Mouse (Mus musculus) lung, adult 2 months (tissue): ENCODE data around the gene Sidt2. TPM values are rescaled to one million over a fixed set of nuclear protein-coding genes. Genes with fewer than 3 reads are reported as not detected.

ENCODE experiments used
- DNase-seq: peaks from one replicate; pipeline ENCODE4 v3.0.0; 2022
- H3K4me1 ChIP-seq: fragments of 200-500 bp; 2 replicates; pipeline ENCODE4 v1.6.1; 2011; ENCODE audit warnings: low read length; ENCODE audit not compliant: control insufficient read depth, insufficient read depth
- H3K4me3 ChIP-seq: fragments of 200-500 bp; replicated peaks from 2 replicates; pipeline ENCODE3; 2011; ENCODE audit warnings: low read depth, mild to moderate bottlenecking, control low read depth, low read length; ENCODE audit errors: extremely low read depth
- CTCF ChIP-seq: fragments of 200-500 bp; IDR thresholded peaks from 2 replicates; pipeline ENCODE4 v1.5.1; 2011; ENCODE audit warnings: mild to moderate bottlenecking, low read length, control low read depth; ENCODE audit not compliant: insufficient read depth
- POLR2A ChIP-seq: fragments of 200-500 bp; IDR thresholded peaks from 2 replicates; pipeline ENCODE4 v1.6.1; 2011; ENCODE audit warnings: low read depth, mild to moderate bottlenecking, control low read depth, low read length, borderline replicate concordance; ENCODE audit errors: extremely low read depth
- WGBS: fragments of 180-500 bp; shearing (Covaris S2); methylation state at CpG from one replicate; pipeline ENCODE4 v1.1.7; 2018; 5-methylcytosine and 5-hydroxymethylcytosine counted together
- polyA plus RNA-seq: library from polyadenylated mRNA; depleted of rRNA; stranded (reverse); fragments of >200 nt; gene quantifications from 2 replicates; pipeline ENCODE4 v1.2.3, GENCODE M21; 2012; rRNA removed

Sidt2 gene
- polyA plus RNA-seq, result 357 and 550 TPM in 2 replicates

- Histone ChIP-seq H3K4me1 (peaks cover 10% of the 10 kb centered on the region), H3K4me3 (peak within 1 kb of the TSS; percentile 75)
- DNase-seq, result peak; percentile 88
- WGBS, result under 1% methylated on average over 48 of the region's 48 CpGs
- no peak for TF ChIP-seq CTCF
- TF ChIP-seq POLR2A, result no peak; the same call in none of the 2 replicates
Observed at GRCm38 (mm10) chr9:45955107-45955963, at the start of gene Sidt2. TSS of gene Sidt2 (minus strand) at chr9:45955258.

GRCm38 (mm10) chr9:46004529-46004928 lies 49.5 kb upstream of the Sidt2 start:
- TF ChIP-seq POLR2A (no peak), CTCF (no peak)
- Histone ChIP-seq H3K4me1 (no peaks in the 10 kb centered on the region), H3K4me3 (no peak overlapping the region)
- 59% methylated on average over 3 of the region's 3 CpGs for WGBS
- no peak for DNase-seq

- Histone ChIP-seq H3K4me3 (no peak overlapping the region), H3K4me1 (no peaks in the 10 kb centered on the region)
- whole genome bisulfite sequencing, result 10% methylated on average over 7 of the region's 7 CpGs
- TF ChIP-seq CTCF (peak; percentile 83), POLR2A (no peak)
- DNase-seq, result peak; percentile 85
Observed at GRCm38 (mm10) chr9:46003729-46004128, 48.7 kb upstream of the Sidt2 start.

- Histone ChIP-seq H3K4me1 (no peaks in the 10 kb centered on the region), H3K4me3 (no peak overlapping the region)
- no peak for TF ChIP-seq CTCF
- no peak for TF ChIP-seq POLR2A
- DNase-seq, result no peak
- WGBS, result 72% methylated on average over 4 of the region's 4 CpGs
Observed at GRCm38 (mm10) chr9:45999009-45999408, 44.0 kb upstream of the Sidt2 start.

- TF ChIP-seq POLR2A (no peak), CTCF (no peak)
- 0% methylated on average over 4 of the region's 4 CpGs for WGBS
- peaks cover 7% of the 10 kb centered on the region; the same call in 1 of the 2 replicates for H3K4me1 ChIP-seq
- peak overlapping the region; percentile 86 for H3K4me3 ChIP-seq
- peak; percentile 59 for DNase-seq
Observed at GRCm38 (mm10) chr9:45985229-45985567, 30.1 kb upstream of the Sidt2 start.

GRCm38 (mm10) chr9:45984409-45985228 lies 29.6 kb upstream of the Sidt2 start:
- Histone ChIP-seq H3K4me3 (peak overlapping the region; percentile 86), H3K4me1 (peaks cover 7% of the 10 kb centered on the region; the same call in 1 of the 2 replicates)
- TF ChIP-seq POLR2A (peak; percentile 82; the same call in 1 of the 2 replicates), CTCF (no peak)
- WGBS, result under 1% methylated on average over 50 of the region's 76 CpGs
- DNase-seq, result peak; percentile 91

- Histone ChIP-seq H3K4me3 (peak overlapping the region; percentile 86), H3K4me1 (peaks cover 7% of the 10 kb centered on the region; the same call in 1 of the 2 replicates)
- WGBS, result under 1% methylated on average over 23 of the region's 23 CpGs
- TF ChIP-seq CTCF, result no peak
- no peak for TF ChIP-seq POLR2A
- peak; percentile 37 for DNase-seq
Observed at GRCm38 (mm10) chr9:45983676-45984408, 28.8 kb upstream of the Sidt2 start.

GRCm38 (mm10) chr9:45981331-45981730 lies 26.3 kb upstream of the Sidt2 start:
- TF ChIP-seq CTCF, result 0 out of 2 replicates have a peak, but pooled peaks have one; percentile 0
- TF ChIP-seq POLR2A, result no peak
- peaks cover 7% of the 10 kb centered on the region; the same call in 1 of the 2 replicates for H3K4me1 ChIP-seq
- H3K4me3 ChIP-seq, result no peak overlapping the region
- DNase-seq, result no peak

- no peak for DNase-seq
- WGBS, result 70% methylated on average over 1 of the region's 1 CpGs
- Histone ChIP-seq H3K4me1 (peaks cover 7% of the 10 kb centered on the region; the same call in 1 of the 2 replicates), H3K4me3 (no peak overlapping the region)
- TF ChIP-seq CTCF (no peak), POLR2A (no peak)
Observed at GRCm38 (mm10) chr9:45980611-45981010, 25.6 kb upstream of the Sidt2 start.
